Mouse (Mus musculus): ENCODE results near the gene Bcl11a. TPM values are rescaled to one million over a fixed set of nuclear protein-coding genes. Genes with fewer than 3 reads are reported as not detected.

Bcl11a gene
- total RNA-seq, 1 experiment: 3.1 TPM

- Histone ChIP-seq H3K9me3 (ENCODE audit: control insufficient read depth, insufficient read depth, low read depth, low read length) (no peaks in the 10 kb centered on the region), H3K4me3 (ENCODE audit: insufficient read depth in 1 of 2, low read depth in 1 of 2, low read length in 2 of 2, poor library complexity in 1 of 2, severe bottlenecking in 1 of 2) (no peak overlapping the region), H3K27ac (ENCODE audit: insufficient read depth, low read depth, low read length, poor library complexity, severe bottlenecking) (no peak overlapping the region), H3K4me1 (ENCODE audit: control insufficient read depth in 2 of 2, insufficient read depth in 2 of 2, low read length in 2 of 2, poor library complexity in 1 of 2) (peaks cover 2 to 8% of the 10 kb centered on the region in 2 experiments; a peak in 2 of 4 replicates), H3K9ac (ENCODE audit: insufficient read depth, low read depth, low read length, poor library complexity, severe bottlenecking) (no peak overlapping the region), H3K36me3 (ENCODE audit: control insufficient read depth, insufficient read depth, low read length, poor library complexity, severe bottlenecking) (no peaks in the 10 kb centered on the region)
- TF ChIP-seq CHD2 (IDR thresholded peaks at IDR 0.05; ENCODE audit: low read depth, low read length) (no peak), MAFK (IDR thresholded peaks at IDR 0.05; ENCODE audit: insufficient read depth, low read depth, low read length) (no peak), ZC3H11A (IDR thresholded peaks at IDR 0.05; ENCODE audit: borderline replicate concordance, low read depth, low read length) (no peak), ZNF384 (IDR thresholded peaks at IDR 0.05; ENCODE audit: low read depth, low read length) (no peak), HCFC1 (IDR thresholded peaks at IDR 0.05; ENCODE audit: borderline replicate concordance, insufficient read depth, low read length) (no peak)
- in situ Hi-C loops (cut with MboI; ENCODE audit: low sequenced_read_pairs in 2 of 2, unreplicated experiment in 2 of 2): no loop called here
- DNase-seq (ENCODE audit: low read depth, low spot score): no peak
Observed at GRCm38 (mm10) chr11:24095236-24095635, 17.4 kb downstream of the Bcl11a start.

GRCm38 (mm10) chr11:24095656-24096353 is 17.9 kb downstream of the Bcl11a start:
- Histone ChIP-seq H3K4me3 (ENCODE audit: insufficient read depth in 1 of 2, low read depth in 1 of 2, low read length in 2 of 2, poor library complexity in 1 of 2, severe bottlenecking in 1 of 2) (no peak overlapping the region), H3K27ac (ENCODE audit: insufficient read depth, low read depth, low read length, poor library complexity, severe bottlenecking) (no peak overlapping the region), H3K4me1 (ENCODE audit: control insufficient read depth in 2 of 2, insufficient read depth in 2 of 2, low read length in 2 of 2, poor library complexity in 1 of 2) (peaks cover 2 to 11% of the 10 kb centered on the region in 2 experiments; a peak in 2 of 4 replicates), H3K9ac (ENCODE audit: insufficient read depth, low read depth, low read length, poor library complexity, severe bottlenecking) (no peak overlapping the region), H3K9me3 (ENCODE audit: control insufficient read depth, insufficient read depth, low read depth, low read length) (no peaks in the 10 kb centered on the region), H3K36me3 (ENCODE audit: control insufficient read depth, insufficient read depth, low read length, poor library complexity, severe bottlenecking) (no peaks in the 10 kb centered on the region)
- TF ChIP-seq ZC3H11A (IDR thresholded peaks at IDR 0.05; ENCODE audit: borderline replicate concordance, low read depth, low read length): no peak
- DNase-seq (ENCODE audit: low read depth, low spot score): no peak
- in situ Hi-C loops (cut with MboI; ENCODE audit: low sequenced_read_pairs in 2 of 2, unreplicated experiment in 2 of 2): no loop called here

GRCm38 (mm10) chr11:24096483-24096882 is 18.6 kb downstream of the Bcl11a start:
- Histone ChIP-seq H3K9ac (ENCODE audit: insufficient read depth, low read depth, low read length, poor library complexity, severe bottlenecking) (no peak overlapping the region), H3K4me1 (ENCODE audit: control insufficient read depth in 2 of 2, insufficient read depth in 2 of 2, low read length in 2 of 2, poor library complexity in 1 of 2) (peaks cover 0 to 11% of the 10 kb centered on the region in 2 experiments; a peak in 1 of 4 replicates), H3K27ac (ENCODE audit: insufficient read depth, low read depth, low read length, poor library complexity, severe bottlenecking) (no peak overlapping the region), H3K36me3 (ENCODE audit: control insufficient read depth, insufficient read depth, low read length, poor library complexity, severe bottlenecking) (no peaks in the 10 kb centered on the region), H3K4me3 (ENCODE audit: insufficient read depth in 1 of 2, low read depth in 1 of 2, low read length in 2 of 2, poor library complexity in 1 of 2, severe bottlenecking in 1 of 2) (no peak overlapping the region), H3K9me3 (ENCODE audit: control insufficient read depth, insufficient read depth, low read depth, low read length) (no peaks in the 10 kb centered on the region)
- TF ChIP-seq MAFK (IDR thresholded peaks at IDR 0.05; ENCODE audit: insufficient read depth, low read depth, low read length): no peak
- TF ChIP-seq CHD2 (IDR thresholded peaks at IDR 0.05; ENCODE audit: low read depth, low read length): no peak
- no peak for TF ChIP-seq ZC3H11A (IDR thresholded peaks at IDR 0.05; ENCODE audit: borderline replicate concordance, low read depth, low read length)
- no peak for TF ChIP-seq ZNF384 (IDR thresholded peaks at IDR 0.05; ENCODE audit: low read depth, low read length)
- no peak for TF ChIP-seq HCFC1 (IDR thresholded peaks at IDR 0.05; ENCODE audit: borderline replicate concordance, insufficient read depth, low read length)
- in situ Hi-C loops (cut with MboI; ENCODE audit: low sequenced_read_pairs in 2 of 2, unreplicated experiment in 2 of 2): no loop called here
- DNase-seq (ENCODE audit: low read depth, low spot score): no peak

GRCm38 (mm10) chr11:24097026-24097425 is 19.2 kb downstream of the Bcl11a start:
- TF ChIP-seq HCFC1 (IDR thresholded peaks at IDR 0.05; ENCODE audit: borderline replicate concordance, insufficient read depth, low read length) (no peak), ZNF384 (IDR thresholded peaks at IDR 0.05; ENCODE audit: low read depth, low read length) (no peak)
- Histone ChIP-seq H3K9ac (ENCODE audit: insufficient read depth, low read depth, low read length, poor library complexity, severe bottlenecking) (no peak overlapping the region), H3K4me3 (ENCODE audit: insufficient read depth in 1 of 2, low read depth in 1 of 2, low read length in 2 of 2, poor library complexity in 1 of 2, severe bottlenecking in 1 of 2) (no peak overlapping the region), H3K27ac (ENCODE audit: insufficient read depth, low read depth, low read length, poor library complexity, severe bottlenecking) (no peak overlapping the region), H3K4me1 (ENCODE audit: control insufficient read depth in 2 of 2, insufficient read depth in 2 of 2, low read length in 2 of 2, poor library complexity in 1 of 2) (peaks cover 0 to 11% of the 10 kb centered on the region in 2 experiments; a peak in 1 of 4 replicates), H3K9me3 (ENCODE audit: control insufficient read depth, insufficient read depth, low read depth, low read length) (no peaks in the 10 kb centered on the region), H3K36me3 (ENCODE audit: control insufficient read depth, insufficient read depth, low read length, poor library complexity, severe bottlenecking) (no peaks in the 10 kb centered on the region)
- no peak for DNase-seq (ENCODE audit: low read depth, low spot score)
- in situ Hi-C loops (cut with MboI; ENCODE audit: low sequenced_read_pairs in 2 of 2, unreplicated experiment in 2 of 2): no loop called here

GRCm38 (mm10) chr11:24098069-24098468 is 20.2 kb downstream of the Bcl11a start:
- H3K9ac ChIP-seq (ENCODE audit: insufficient read depth, low read depth, low read length, poor library complexity, severe bottlenecking): no peak overlapping the region
- peaks cover 0 to 7% of the 10 kb centered on the region in 2 experiments; a peak in 1 of 4 replicates for H3K4me1 ChIP-seq (ENCODE audit: control insufficient read depth in 2 of 2, insufficient read depth in 2 of 2, low read length in 2 of 2, poor library complexity in 1 of 2)
- TF ChIP-seq ZC3H11A (IDR thresholded peaks at IDR 0.05; ENCODE audit: borderline replicate concordance, low read depth, low read length): no peak
- H3K9me3 ChIP-seq (ENCODE audit: control insufficient read depth, insufficient read depth, low read depth, low read length): no peaks in the 10 kb centered on the region
- no peak overlapping the region for H3K4me3 ChIP-seq (ENCODE audit: insufficient read depth in 1 of 2, low read depth in 1 of 2, low read length in 2 of 2, poor library complexity in 1 of 2, severe bottlenecking in 1 of 2)
- no peaks in the 10 kb centered on the region for H3K36me3 ChIP-seq (ENCODE audit: control insufficient read depth, insufficient read depth, low read length, poor library complexity, severe bottlenecking)
- no peak overlapping the region for H3K27ac ChIP-seq (ENCODE audit: insufficient read depth, low read depth, low read length, poor library complexity, severe bottlenecking)
- in situ Hi-C loops (cut with MboI; ENCODE audit: low sequenced_read_pairs in 2 of 2, unreplicated experiment in 2 of 2): no loop called here
- no peak for DNase-seq (ENCODE audit: low read depth, low spot score)

All from ES-E14 (cell line).